Mouse (Mus musculus) lung, postnatal 25 days (tissue): ENCODE results near the gene S100a10.
A peak's percentile ranks its signal among the peaks of the same experiment; 100 is the strongest.
"Not testable (repeated sequence)": the region's sequence is repeated elsewhere in the genome, so short reads cannot be mapped to it uniquely, and the experiment has no call there.

Experiments
- DNase-seq: peaks from one replicate; pipeline ENCODE4 v3.0.0; 2022; ENCODE audit warnings: low spot score

The S100a10 gene

GRCm38 (mm10) chr3:93554981-93555877 lies at the start of gene S100a10:
Gene S100a10 (plus strand): TSS chr3:93555080.
- DNase-seq: peak; percentile 85

GRCm38 (mm10) chr3:93505960-93506863 lies 48.7 kb upstream of the S100a10 start:
- DNase-seq: peak; percentile 89

GRCm38 (mm10) chr3:93506881-93507325 lies 48.0 kb upstream of the S100a10 start:
- peak; percentile 75 for DNase-seq

GRCm38 (mm10) chr3:93509301-93509700 lies 45.6 kb upstream of the S100a10 start:
- no peak for DNase-seq

GRCm38 (mm10) chr3:93511036-93511435 lies 43.8 kb upstream of the S100a10 start:
- DNase-seq: no peak

- no peak for DNase-seq
Measured at GRCm38 (mm10) chr3:93511801-93512200, 43.1 kb upstream of the S100a10 start.

GRCm38 (mm10) chr3:93512386-93513101 lies 42.3 kb upstream of the S100a10 start:
- DNase-seq: peak; percentile 24

- DNase-seq: no peak
Measured at GRCm38 (mm10) chr3:93514628-93515027, 40.3 kb upstream of the S100a10 start.

- no peak for DNase-seq
Measured at GRCm38 (mm10) chr3:93517343-93517742, 37.5 kb upstream of the S100a10 start.

- no peak for DNase-seq
Measured at GRCm38 (mm10) chr3:93519856-93520329, 35.0 kb upstream of the S100a10 start.

GRCm38 (mm10) chr3:93520330-93521193 lies 34.3 kb upstream of the S100a10 start, which contains the start of gene S100a11:
Gene S100a11 (plus strand): TSS chr3:93520488.
- peak; percentile 69 for DNase-seq

GRCm38 (mm10) chr3:93521462-93522057 lies 33.3 kb upstream of the S100a10 start:
- no peak for DNase-seq

GRCm38 (mm10) chr3:93522611-93523010 lies 32.3 kb upstream of the S100a10 start:
- peak; percentile 77 for DNase-seq

- no peak for DNase-seq
Measured at GRCm38 (mm10) chr3:93527300-93527699, 27.6 kb upstream of the S100a10 start.

- no peak for DNase-seq
Measured at GRCm38 (mm10) chr3:93528807-93529206, 26.1 kb upstream of the S100a10 start.

- no peak for DNase-seq
Measured at GRCm38 (mm10) chr3:93537068-93537576, 17.8 kb upstream of the S100a10 start.

GRCm38 (mm10) chr3:93538486-93538885 lies 16.4 kb upstream of the S100a10 start:
- no peak for DNase-seq

GRCm38 (mm10) chr3:93541501-93541900 lies 13.4 kb upstream of the S100a10 start:
- DNase-seq: no peak

GRCm38 (mm10) chr3:93544170-93544569 lies 10.7 kb upstream of the S100a10 start:
- DNase-seq: not testable (repeated sequence)

GRCm38 (mm10) chr3:93547099-93547648 lies 7.7 kb upstream of the S100a10 start:
- DNase-seq: peak; percentile 89
